Mouse (Mus musculus): ENCODE results near the gene Cela1. TPM values are rescaled to one million over a fixed set of nuclear protein-coding genes. Genes with fewer than 3 reads are reported as not detected.
A peak's percentile ranks its signal among the peaks of the same experiment; 100 is the strongest.

The Cela1 gene
- 1 to 10 TPM; 2.4 to 3.3 TPM for total RNA-seq (2021)
- long read RNA-seq, experiment 1, partial matches to known transcripts: 2 of 2 reads
- long read RNA-seq, experiment 1, other reads (novel, unspliced or antisense): 0 of 2 reads
- long read RNA-seq, experiment 2, partial matches to known transcripts: 1 of 1 reads
- long read RNA-seq, experiment 2, other reads (novel, unspliced or antisense): 0 of 1 reads

DNA sequence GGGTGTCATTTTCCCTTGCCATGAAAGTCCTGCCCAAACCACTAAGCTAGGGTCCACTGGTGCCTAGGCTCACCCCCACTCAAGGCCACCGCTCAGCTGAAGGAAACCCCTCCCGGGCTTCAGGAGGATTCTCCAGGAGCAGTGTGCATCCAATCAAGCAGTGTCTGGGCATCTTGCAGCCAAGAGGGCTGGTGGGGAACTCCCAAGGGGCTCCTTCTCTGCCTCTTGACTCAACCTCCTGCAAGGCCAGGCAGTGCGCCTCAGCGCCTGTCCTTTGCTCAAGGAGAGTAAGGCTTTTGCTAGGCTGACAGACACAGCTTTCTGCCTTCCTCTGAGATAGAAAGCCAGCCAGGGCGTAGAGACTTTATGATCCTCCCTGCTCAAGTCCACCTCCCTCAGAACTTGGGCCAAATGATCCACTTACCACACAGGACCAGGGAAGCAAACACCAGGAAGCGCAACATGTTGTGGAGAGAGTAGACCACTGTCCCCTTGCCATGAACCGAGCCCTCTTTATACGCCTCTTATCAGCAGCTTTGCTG is at the start of gene Cela1:
TSS of gene Cela1 (minus strand) at position 492 of the 542 bp plus-strand sequence.
- no peak for TF ChIP-seq CTCF (IDR thresholded peaks at IDR 0.05)
- intact Hi-C loops (cut with DNase I): no loop called here
- no peak for DNase-seq (ENCODE audit: extremely low spot score in 1 of 2, low spot score in 2 of 2)
- Histone ChIP-seq H3K27ac (0 out of 2 replicates have a peak within 1 kb of the TSS, but pooled peaks have one; percentile 15), H3K4me3 (no peak within 1 kb of the TSS)

- H3K4me3 ChIP-seq: no peak overlapping the region
- intact Hi-C loops (cut with DNase I): no loop called here
- no peak for DNase-seq (ENCODE audit: extremely low spot score in 1 of 2, low spot score in 2 of 2)
- TF ChIP-seq CTCF (IDR thresholded peaks at IDR 0.05): no peak
- no peak overlapping the region for H3K27ac ChIP-seq
Observed at GRCm38 (mm10) chr15:100735953-100736300, 48.2 kb upstream of the Cela1 start.

- intact Hi-C loops (cut with DNase I): no loop called here
- H3K27ac ChIP-seq: no peak overlapping the region
- H3K4me3 ChIP-seq: no peak overlapping the region
- TF ChIP-seq CTCF (IDR thresholded peaks at IDR 0.05): no peak
- DNase-seq (ENCODE audit: extremely low spot score in 1 of 2, low spot score in 2 of 2): no peak
Observed at GRCm38 (mm10) chr15:100735095-100735952, 47.6 kb upstream of the Cela1 start.

GRCm38 (mm10) chr15:100732580-100732979 is 44.9 kb upstream of the Cela1 start:
- no peak overlapping the region for H3K27ac ChIP-seq
- DNase-seq (ENCODE audit: extremely low spot score in 1 of 2, low spot score in 2 of 2): no peak
- intact Hi-C loops (cut with DNase I): no loop called here
- TF ChIP-seq CTCF (IDR thresholded peaks at IDR 0.05): no peak
- no peak overlapping the region for H3K4me3 ChIP-seq

DNA sequence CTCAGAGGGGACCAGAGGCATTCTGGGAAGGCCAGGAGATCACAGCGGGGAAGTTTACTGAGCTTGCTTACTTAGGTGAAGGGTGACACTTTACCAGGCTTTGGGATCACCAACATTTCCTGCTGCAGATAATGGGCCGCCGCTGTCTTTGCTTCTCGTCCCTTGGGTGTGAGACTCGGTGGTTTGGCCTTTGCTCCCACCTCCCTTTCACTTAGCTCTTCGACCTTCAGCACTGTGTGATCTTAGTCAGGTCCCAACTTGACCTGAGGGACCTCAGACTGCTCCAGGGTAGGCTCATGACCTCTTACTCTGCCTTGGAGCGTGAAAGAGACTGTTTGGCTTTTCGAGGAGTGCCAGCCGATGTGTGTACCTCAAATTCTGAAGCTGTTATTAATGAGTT is 43.4 kb upstream of the Cela1 start:
- TF ChIP-seq CTCF (IDR thresholded peaks at IDR 0.05): no peak
- intact Hi-C loops (cut with DNase I): no loop called here
- H3K4me3 ChIP-seq: no peak overlapping the region

DNA sequence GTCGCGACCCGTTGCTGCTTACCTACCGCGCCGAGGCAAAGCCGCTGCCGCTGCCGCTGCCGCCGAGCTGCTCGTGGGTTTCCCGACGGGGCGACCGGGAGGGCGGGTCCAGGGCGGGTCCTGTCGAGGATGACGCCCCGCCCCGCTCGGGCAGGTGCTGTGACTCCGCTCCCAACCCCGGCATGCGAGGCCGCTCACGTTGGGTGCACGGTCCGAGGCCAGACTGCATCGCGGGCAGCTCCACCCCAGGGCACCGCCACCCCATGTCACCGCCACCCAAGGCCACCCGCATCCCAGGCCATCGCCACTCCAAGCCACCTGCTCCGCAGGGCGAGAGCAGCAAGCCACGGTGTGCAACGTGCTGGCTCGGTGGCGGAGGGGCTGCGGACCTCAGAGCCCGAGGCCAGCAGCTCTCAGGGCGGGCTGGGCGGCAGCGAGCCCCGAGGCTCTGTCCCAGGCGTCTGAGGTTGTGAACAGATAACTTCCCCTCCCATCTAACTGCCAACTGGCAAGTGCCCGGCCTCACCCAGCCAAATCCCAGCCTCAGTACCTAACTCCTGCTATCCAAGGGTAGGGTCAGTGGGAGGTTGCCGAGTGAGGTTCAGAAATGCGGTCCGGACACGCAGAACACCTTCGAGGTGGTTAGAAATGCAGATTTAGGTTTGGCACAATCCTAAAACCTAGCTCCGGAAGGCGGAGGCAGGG is 41.7 kb upstream of the Cela1 start, which contains the start of gene Galnt6:
TSS of gene Galnt6 (minus strand) at position 96 of the 705 bp plus-strand sequence.
- H3K27ac ChIP-seq: no peak within 1 kb of the TSS; the same call in 1 of the 2 replicates
- no peak for TF ChIP-seq CTCF (IDR thresholded peaks at IDR 0.05)
- H3K4me3 ChIP-seq: peak within 1 kb of the TSS; percentile 26
- intact Hi-C loops (cut with DNase I): no loop called here
- no peak for DNase-seq (ENCODE audit: extremely low spot score in 1 of 2, low spot score in 2 of 2)

More for the DNA sequence above, 43.4 kb upstream of the Cela1 start:
- no peak for DNase-seq (ENCODE audit: extremely low spot score in 1 of 2, low spot score in 2 of 2)
- no peak overlapping the region for H3K27ac ChIP-seq

GRCm38 (mm10) chr15:100728586-100728985 is 40.9 kb upstream of the Cela1 start:
- H3K4me3 ChIP-seq: peak overlapping the region; percentile 26

GRCm38 (mm10) chr15:100727834-100728233 is 40.1 kb upstream of the Cela1 start:
- no peak for DNase-seq (ENCODE audit: extremely low spot score in 1 of 2, low spot score in 2 of 2)
- intact Hi-C loops (cut with DNase I): no loop called here
- no peak overlapping the region for H3K4me3 ChIP-seq
- no peak overlapping the region; the same call in 1 of the 2 replicates for H3K27ac ChIP-seq
- TF ChIP-seq CTCF (IDR thresholded peaks at IDR 0.05): no peak

More at GRCm38 (mm10) chr15:100728586-100728985, 40.9 kb upstream of the Cela1 start:
- intact Hi-C loops (cut with DNase I): no loop called here
- TF ChIP-seq CTCF (IDR thresholded peaks at IDR 0.05): no peak
- no peak overlapping the region for H3K27ac ChIP-seq
- DNase-seq (ENCODE audit: extremely low spot score in 1 of 2, low spot score in 2 of 2): no peak

GRCm38 (mm10) chr15:100726721-100727120 is 39.0 kb upstream of the Cela1 start:
- Histone ChIP-seq H3K4me3 (no peak overlapping the region), H3K27ac (no peak overlapping the region)
- DNase-seq (ENCODE audit: extremely low spot score in 1 of 2, low spot score in 2 of 2): no peak
- TF ChIP-seq CTCF (IDR thresholded peaks at IDR 0.05): no peak
- intact Hi-C loops (cut with DNase I): no loop called here

- no peak for DNase-seq (ENCODE audit: extremely low spot score in 1 of 2, low spot score in 2 of 2)
- intact Hi-C loops (cut with DNase I): no loop called here
- no peak overlapping the region for H3K27ac ChIP-seq
- H3K4me3 ChIP-seq: no peak overlapping the region
- TF ChIP-seq CTCF (IDR thresholded peaks at IDR 0.05): no peak
Observed at GRCm38 (mm10) chr15:100723505-100723904, 35.8 kb upstream of the Cela1 start.

DNA sequence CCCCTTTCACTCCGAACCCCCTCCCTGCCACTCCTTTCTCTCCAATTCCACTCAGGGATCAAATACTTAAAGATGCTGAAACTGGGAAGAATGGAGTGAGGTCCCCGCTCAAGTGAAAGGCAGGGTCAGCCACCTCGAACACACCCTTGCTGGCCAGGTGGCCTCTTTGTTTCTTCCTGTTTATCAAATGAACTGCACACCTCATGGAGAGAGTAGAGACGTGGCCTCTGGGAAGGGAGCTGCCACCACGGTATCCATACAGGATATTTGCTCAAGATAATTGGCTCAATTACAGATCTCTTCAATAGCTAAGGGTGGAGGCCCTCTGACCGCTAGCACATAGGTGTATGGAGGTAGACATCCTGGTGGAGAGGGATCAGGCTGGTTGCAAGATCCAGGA is 34.8 kb upstream of the Cela1 start:
- no peak for DNase-seq (ENCODE audit: extremely low spot score in 1 of 2, low spot score in 2 of 2)
- Histone ChIP-seq H3K4me3 (no peak overlapping the region), H3K27ac (no peak overlapping the region)
- no peak for TF ChIP-seq CTCF (IDR thresholded peaks at IDR 0.05)
- intact Hi-C loops (cut with DNase I): no loop called here

DNA sequence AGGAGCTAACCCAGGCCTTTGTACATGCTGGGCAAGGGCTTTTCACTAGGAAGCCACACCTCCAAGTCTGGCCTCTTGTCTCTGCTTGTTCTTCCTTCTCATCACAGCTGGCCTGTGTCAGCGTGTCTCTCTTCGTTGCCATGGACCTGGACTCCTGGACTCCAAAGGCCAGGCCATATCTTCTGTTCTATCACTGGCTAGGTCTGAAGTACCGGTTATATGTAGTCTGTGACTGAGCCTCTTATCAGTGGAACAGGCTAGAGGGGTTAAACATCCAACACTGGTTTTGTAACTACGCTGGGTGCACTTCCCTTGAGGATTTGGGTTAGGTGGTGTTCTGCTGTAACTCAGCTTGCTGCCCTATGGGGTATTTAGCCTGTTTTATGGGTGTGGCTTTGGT is 34.3 kb upstream of the Cela1 start:
- DNase-seq (ENCODE audit: extremely low spot score in 1 of 2, low spot score in 2 of 2): no peak
- intact Hi-C loops (cut with DNase I): no loop called here
- Histone ChIP-seq H3K4me3 (no peak overlapping the region), H3K27ac (no peak overlapping the region)
- TF ChIP-seq CTCF (IDR thresholded peaks at IDR 0.05): no peak
